Mouse (Mus musculus): ENCODE measurements at regions not wholly inside any gene's neighbourhood (a gene's known extent, or its start where the extent isn't known, plus 50 kb on each side); places are given as distances from the start of the nearest gene placed in this dataset.

- Histone ChIP-seq H3K4me1 (ENCODE audit: control insufficient read depth, insufficient read depth, insufficient read length, low read length) (no peaks in the 10 kb centered on the region), H3K27me3 (ENCODE audit: control insufficient read depth, insufficient read depth, low read length) (no peaks in the 10 kb centered on the region), H3K4me3 (ENCODE audit: low read depth, low read length) (no peak overlapping the region), H3K27ac (ENCODE audit: insufficient read depth, low read depth, low read length) (no peak overlapping the region), H3K36me3 (ENCODE audit: control insufficient read depth, insufficient read depth, low read length) (no peaks in the 10 kb centered on the region)
- 86% methylated on average over 5 of the region's 5 CpGs for WGBS
- TF ChIP-seq CTCF (IDR thresholded peaks at IDR 0.05; ENCODE audit: extremely low read depth, insufficient read length, insufficient replicate concordance, low read depth, low read length): no peak
- no peak for TF ChIP-seq POLR2A (IDR thresholded peaks at IDR 0.05; ENCODE audit: low read depth, low read length)
These were observed 143.5 kb upstream of the Cblb start for GRCm38 (mm10) chr16:51887496-51887895.

- no peaks in the 10 kb centered on the region for H3K36me3 ChIP-seq (ENCODE audit: control insufficient read depth, insufficient read depth, low read length)
- TF ChIP-seq POLR2A (IDR thresholded peaks at IDR 0.05; ENCODE audit: low read depth, low read length) (no peak), CTCF (IDR thresholded peaks at IDR 0.05; ENCODE audit: extremely low read depth, insufficient read length, insufficient replicate concordance, low read depth, low read length) (no peak)
- no peaks in the 10 kb centered on the region for H3K27me3 ChIP-seq (ENCODE audit: control insufficient read depth, insufficient read depth, low read length)
- no peaks in the 10 kb centered on the region for H3K4me1 ChIP-seq (ENCODE audit: control insufficient read depth, insufficient read depth, insufficient read length, low read length)
- 78% methylated on average over 2 of the region's 2 CpGs for WGBS
- no peak overlapping the region for H3K4me3 ChIP-seq (ENCODE audit: low read depth, low read length)
- H3K27ac ChIP-seq (ENCODE audit: insufficient read depth, low read depth, low read length): no peak overlapping the region
These were observed 125.4 kb upstream of the Cblb start for GRCm38 (mm10) chr16:51905588-51905987.

GRCm38 (mm10) chr16:51906686-51907085, 124.3 kb upstream of the Cblb start:
- no peak overlapping the region for H3K4me3 ChIP-seq (ENCODE audit: low read depth, low read length)
- no peak overlapping the region for H3K27ac ChIP-seq (ENCODE audit: insufficient read depth, low read depth, low read length)
- H3K27me3 ChIP-seq (ENCODE audit: control insufficient read depth, insufficient read depth, low read length): no peaks in the 10 kb centered on the region
- TF ChIP-seq POLR2A (IDR thresholded peaks at IDR 0.05; ENCODE audit: low read depth, low read length): no peak
- no peak for TF ChIP-seq CTCF (IDR thresholded peaks at IDR 0.05; ENCODE audit: extremely low read depth, insufficient read length, insufficient replicate concordance, low read depth, low read length)
- H3K36me3 ChIP-seq (ENCODE audit: control insufficient read depth, insufficient read depth, low read length): no peaks in the 10 kb centered on the region
- 57% methylated on average over 4 of the region's 4 CpGs for WGBS
- peaks cover 3% of the 10 kb centered on the region; the same call in 1 of the 2 replicates for H3K4me1 ChIP-seq (ENCODE audit: control insufficient read depth, insufficient read depth, insufficient read length, low read length)

- H3K36me3 ChIP-seq (ENCODE audit: control insufficient read depth, insufficient read depth, low read length): no peaks in the 10 kb centered on the region
- H3K4me1 ChIP-seq (ENCODE audit: control insufficient read depth, insufficient read depth, insufficient read length, low read length): peaks cover 3% of the 10 kb centered on the region; the same call in 1 of the 2 replicates
- no peak overlapping the region for H3K4me3 ChIP-seq (ENCODE audit: low read depth, low read length)
- no peak overlapping the region for H3K27ac ChIP-seq (ENCODE audit: insufficient read depth, low read depth, low read length)
- TF ChIP-seq CTCF (IDR thresholded peaks at IDR 0.05; ENCODE audit: extremely low read depth, insufficient read length, insufficient replicate concordance, low read depth, low read length) (no peak), POLR2A (IDR thresholded peaks at IDR 0.05; ENCODE audit: low read depth, low read length) (no peak)
- H3K27me3 ChIP-seq (ENCODE audit: control insufficient read depth, insufficient read depth, low read length): no peaks in the 10 kb centered on the region
- WGBS: 89% methylated on average over 3 of the region's 3 CpGs
These were observed 121.0 kb upstream of the Cblb start for GRCm38 (mm10) chr16:51910046-51910445.

- Histone ChIP-seq H3K4me3 (ENCODE audit: low read depth, low read length) (no peak overlapping the region), H3K4me1 (ENCODE audit: control insufficient read depth, insufficient read depth, insufficient read length, low read length) (peaks cover 3% of the 10 kb centered on the region; the same call in 1 of the 2 replicates), H3K36me3 (ENCODE audit: control insufficient read depth, insufficient read depth, low read length) (no peaks in the 10 kb centered on the region), H3K27ac (ENCODE audit: insufficient read depth, low read depth, low read length) (no peak overlapping the region), H3K27me3 (ENCODE audit: control insufficient read depth, insufficient read depth, low read length) (no peaks in the 10 kb centered on the region)
- TF ChIP-seq POLR2A (IDR thresholded peaks at IDR 0.05; ENCODE audit: low read depth, low read length) (no peak), CTCF (IDR thresholded peaks at IDR 0.05; ENCODE audit: extremely low read depth, insufficient read length, insufficient replicate concordance, low read depth, low read length) (no peak)
- whole genome bisulfite sequencing: 25% methylated on average over 6 of the region's 6 CpGs
These were observed 119.8 kb upstream of the Cblb start for GRCm38 (mm10) chr16:51911109-51911765.

GRCm38 (mm10) chr16:51915034-51915928, 115.7 kb upstream of the Cblb start:
- no peak overlapping the region for H3K27ac ChIP-seq (ENCODE audit: insufficient read depth, low read depth, low read length)
- H3K4me3 ChIP-seq (ENCODE audit: low read depth, low read length): no peak overlapping the region
- WGBS: 87% methylated on average over 17 of the region's 17 CpGs
- TF ChIP-seq CTCF (IDR thresholded peaks at IDR 0.05; ENCODE audit: extremely low read depth, insufficient read length, insufficient replicate concordance, low read depth, low read length) (no peak), POLR2A (IDR thresholded peaks at IDR 0.05; ENCODE audit: low read depth, low read length) (no peak)
- H3K4me1 ChIP-seq (ENCODE audit: control insufficient read depth, insufficient read depth, insufficient read length, low read length): peaks cover 3% of the 10 kb centered on the region; the same call in 1 of the 2 replicates
- H3K27me3 ChIP-seq (ENCODE audit: control insufficient read depth, insufficient read depth, low read length): no peaks in the 10 kb centered on the region
- H3K36me3 ChIP-seq (ENCODE audit: control insufficient read depth, insufficient read depth, low read length): no peaks in the 10 kb centered on the region

- no peaks in the 10 kb centered on the region for H3K27me3 ChIP-seq (ENCODE audit: control insufficient read depth, insufficient read depth, low read length)
- peaks cover 3% of the 10 kb centered on the region; the same call in 1 of the 2 replicates for H3K4me1 ChIP-seq (ENCODE audit: control insufficient read depth, insufficient read depth, insufficient read length, low read length)
- no peaks in the 10 kb centered on the region for H3K36me3 ChIP-seq (ENCODE audit: control insufficient read depth, insufficient read depth, low read length)
- H3K4me3 ChIP-seq (ENCODE audit: low read depth, low read length): no peak overlapping the region
- H3K27ac ChIP-seq (ENCODE audit: insufficient read depth, low read depth, low read length): no peak overlapping the region
- WGBS: 93% methylated on average over 13 of the region's 13 CpGs
- no peak for TF ChIP-seq CTCF (IDR thresholded peaks at IDR 0.05; ENCODE audit: extremely low read depth, insufficient read length, insufficient replicate concordance, low read depth, low read length)
These were observed 115.1 kb upstream of the Cblb start for GRCm38 (mm10) chr16:51915929-51916308.
